Mouse (Mus musculus) G1E (cell line): ENCODE measurements around the gene Atf7ip. TPM values are rescaled to one million over a fixed set of nuclear protein-coding genes. Genes with fewer than 3 reads are reported as not detected.

Source experiments
- ATAC-seq: 2 replicates; pipeline ENCODE4 v1.8.0; 2016; ENCODE audit warnings: mild to moderate bottlenecking; ENCODE audit not compliant: insufficient number of reproducible peaks, poor library complexity, low FRiP score, severe bottlenecking; ENCODE audit errors: extremely low read depth
- DNase-seq: peaks from one replicate; pipeline ENCODE4 v3.0.0; 2012; ENCODE audit warnings: low spot score
- H3K27me3 ChIP-seq: 2 replicates; pipeline ENCODE4 v1.6.1; 2012; ENCODE audit warnings: mild to moderate bottlenecking, low read length, inconsistent platforms; ENCODE audit not compliant: insufficient read depth
- H3K36me3 ChIP-seq: replicated peaks from 2 replicates; pipeline ENCODE3; 2012; ENCODE audit warnings: mild to moderate bottlenecking, inconsistent platforms
- H3K4me1 ChIP-seq: 2 replicates; pipeline ENCODE4 v1.6.1; 2012; ENCODE audit warnings: low read depth, low read length, inconsistent platforms, mixed read lengths; ENCODE audit not compliant: insufficient read depth
- H3K4me3 ChIP-seq: 2 replicates; pipeline ENCODE4 v1.5.1; 2012; ENCODE audit warnings: low read depth, mild to moderate bottlenecking, inconsistent platforms, low read length, moderate library complexity, mixed read lengths
- H3K9me3 ChIP-seq: replicated peaks from 2 replicates; pipeline ENCODE4 v1.6.1; 2012; ENCODE audit warnings: inconsistent platforms
- CTCF ChIP-seq: IDR thresholded peaks from 2 replicates; pipeline ENCODE4 v1.5.1; 2012; ENCODE audit warnings: low read depth, low read length, inconsistent platforms, mixed read lengths
- GATA1 ChIP-seq: IDR thresholded peaks from 2 replicates; pipeline ENCODE4 v1.6.1; 2012; ENCODE audit warnings: borderline replicate concordance, low read length, inconsistent platforms, mixed read lengths
- GATA2 ChIP-seq: IDR thresholded peaks from 2 replicates; pipeline ENCODE4 v1.6.1; 2012; ENCODE audit warnings: low read depth, low read length, inconsistent platforms, borderline replicate concordance
- POLR2AphosphoS5 ChIP-seq: IDR thresholded peaks from 2 replicates; pipeline ENCODE4 v1.6.1; 2012; ENCODE audit warnings: low read depth, low read length, inconsistent platforms; ENCODE audit not compliant: insufficient replicate concordance
- TAL1 ChIP-seq: conservative IDR thresholded peaks from 2 replicates; pipeline ENCODE4 v1.6.1; 2012; ENCODE audit warnings: low read depth, low read length, inconsistent platforms, mixed read lengths
- polyA plus RNA-seq: library from polyadenylated mRNA; stranded (reverse); fragments of >175 nt; gene quantifications from 2 replicates; pipeline ENCODE4 v1.2.3, GENCODE M21; 2012
- total RNA-seq, 2 experiments: library from RNA; stranded (forward) in 1 of 2; stranded (reverse) in 1 of 2; fragments of 200-1000 nt in 1 of 2; fragments of >200 nt in 1 of 2; fragmentation: Nextera tagmentation in 1 of 2; gene quantifications; 2 replicates each; pipeline ENCODE4 v1.2.3; 2014 to 2017

Gene Atf7ip
- total and polyA plus RNA-seq, 3 experiments, result 24.2 to 192 (median 34.6) TPM

- no peak for ATAC-seq
- no peaks in the 10 kb centered on the region; the same call in 1 of the 2 replicates for H3K9me3 ChIP-seq
- no peak for TF ChIP-seq GATA1
- no peak for TF ChIP-seq GATA2
- no peak for TF ChIP-seq POLR2AphosphoS5
- no peak for TF ChIP-seq TAL1
- TF ChIP-seq CTCF, result no peak
- no peak overlapping the region for H3K4me3 ChIP-seq
- H3K27me3 ChIP-seq, result no peaks in the 10 kb centered on the region
- peaks cover 32% of the 10 kb centered on the region for H3K4me1 ChIP-seq
- DNase-seq, result no peak
- H3K36me3 ChIP-seq, result peaks cover 15% of the 10 kb centered on the region
Observed at GRCm38 (mm10) chr6:136551550-136552109, 45.7 kb downstream of the Atf7ip start.

DNA sequence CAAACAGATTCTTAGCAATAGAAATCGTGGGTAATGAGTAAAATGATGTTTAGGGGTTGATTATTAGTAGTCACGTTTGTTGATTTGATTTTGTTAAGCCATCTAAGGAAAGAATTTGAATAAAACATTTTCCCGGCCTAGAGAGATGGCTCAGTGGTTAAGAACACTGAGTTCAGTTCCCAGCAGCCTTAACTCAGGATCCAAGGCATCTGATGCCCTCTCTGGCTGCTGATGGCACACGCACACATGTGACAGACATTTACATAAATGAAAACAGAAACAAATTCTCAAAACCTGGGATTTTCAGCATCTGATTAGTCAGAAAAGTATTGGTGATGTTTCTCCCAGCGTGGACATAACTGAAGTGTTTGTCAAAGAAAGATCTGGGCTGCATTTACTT lies 47.2 kb downstream of the Atf7ip start:
- no peak overlapping the region for H3K4me3 ChIP-seq
- H3K4me1 ChIP-seq, result peaks cover 34% of the 10 kb centered on the region
- DNase-seq, result no peak
- no peak for ATAC-seq
- H3K27me3 ChIP-seq, result no peaks in the 10 kb centered on the region
- peaks cover 27% of the 10 kb centered on the region for H3K36me3 ChIP-seq
- H3K9me3 ChIP-seq, result no peaks in the 10 kb centered on the region; the same call in 1 of the 2 replicates
- no peak for TF ChIP-seq POLR2AphosphoS5
- TF ChIP-seq GATA1, result no peak
- no peak for TF ChIP-seq CTCF
- no peak for TF ChIP-seq GATA2
- no peak for TF ChIP-seq TAL1

- ATAC-seq, result peak; percentile 80
- no peaks in the 10 kb centered on the region; the same call in 1 of the 2 replicates for H3K9me3 ChIP-seq
- DNase-seq, result peak; percentile 12
- no peak overlapping the region; the same call in 1 of the 2 replicates for H3K4me3 ChIP-seq
- peaks cover 33% of the 10 kb centered on the region for H3K4me1 ChIP-seq
- TF ChIP-seq CTCF, result no peak
- no peak for TF ChIP-seq POLR2AphosphoS5
- no peak for TF ChIP-seq TAL1
- no peak for TF ChIP-seq GATA2
- no peak for TF ChIP-seq GATA1
- peaks cover 35% of the 10 kb centered on the region for H3K36me3 ChIP-seq
- no peaks in the 10 kb centered on the region for H3K27me3 ChIP-seq
Observed at GRCm38 (mm10) chr6:136553767-136554569, 48.0 kb downstream of the Atf7ip start.

GRCm38 (mm10) chr6:136554774-136555522 lies 49.0 kb downstream of the Atf7ip start:
- Histone ChIP-seq H3K36me3 (peaks cover 41% of the 10 kb centered on the region), H3K27me3 (no peaks in the 10 kb centered on the region), H3K4me1 (peaks cover 32% of the 10 kb centered on the region), H3K4me3 (peak overlapping the region; percentile 66), H3K9me3 (no peaks in the 10 kb centered on the region; the same call in 1 of the 2 replicates)
- peak; percentile 18 for DNase-seq
- TF ChIP-seq GATA1, result no peak
- TF ChIP-seq TAL1, result no peak
- peak; percentile 52 for ATAC-seq

GRCm38 (mm10) chr6:136555523-136555915 lies 49.6 kb downstream of the Atf7ip start:
- Histone ChIP-seq H3K9me3 (no peaks in the 10 kb centered on the region; the same call in 1 of the 2 replicates), H3K27me3 (no peaks in the 10 kb centered on the region), H3K36me3 (peaks cover 46% of the 10 kb centered on the region), H3K4me3 (peak overlapping the region; percentile 66), H3K4me1 (peaks cover 31% of the 10 kb centered on the region)
- TF ChIP-seq CTCF (peak; percentile 64), POLR2AphosphoS5 (no peak), TAL1 (no peak), GATA2 (no peak), GATA1 (no peak)
- DNase-seq (no peak), ATAC-seq (peak; percentile 76)

GRCm38 (mm10) chr6:136558288-136559005 lies 52.5 kb downstream of the Atf7ip start:
- Histone ChIP-seq H3K27me3 (no peaks in the 10 kb centered on the region), H3K4me1 (peaks cover 19% of the 10 kb centered on the region), H3K9me3 (no peaks in the 10 kb centered on the region), H3K36me3 (peaks cover 71% of the 10 kb centered on the region), H3K4me3 (no peak overlapping the region)
- DNase-seq, result no peak
- no peak for ATAC-seq
- TF ChIP-seq TAL1, result no peak
- TF ChIP-seq CTCF, result no peak
- TF ChIP-seq GATA1, result no peak
- TF ChIP-seq GATA2, result no peak
